Mouse (Mus musculus) ovary, adult 10 weeks (tissue): ENCODE measurements around the gene Hnf1b. TPM values are rescaled to one million over a fixed set of nuclear protein-coding genes. Genes with fewer than 3 reads are reported as not detected.

Experiments
- polyA plus RNA-seq: library from polyadenylated mRNA; stranded (reverse); fragments of 350-450 nt; fragmentation: Illumina TruSeq; extraction: RNeasy Lipid Tissue Mini Kit (QIAGEN cat#74804); gene quantifications from one replicate; pipeline ENCODE4 v1.2.3, GENCODE M21; 2014

The Hnf1b gene
- polyA plus RNA-seq, result 0.86 TPM

GRCm38 (mm10) chr11:83849529-83850335, at the start of gene Hnf1b:
TSS of gene Hnf1b (plus strand) at chr11:83850063.

GRCm38 (mm10) chr11:83941950-83942840, 92.3 kb downstream of the Hnf1b start, which contains the start of gene Ddx52:
TSS of gene Ddx52 (plus strand) at chr11:83942062.

Other genes starting within 250 kb of the Hnf1b start
- not detected for gene Rpl9-ps1, start 204.4 kb upstream of the Hnf1b start, polyA plus RNA-seq
- 2.3 TPM for gene Ccl3, start 200.7 kb upstream of the Hnf1b start, polyA plus RNA-seq
- gene Ccl4, start 187.5 kb upstream of the Hnf1b start, polyA plus RNA-seq, result not detected
- gene Wfdc17, start 146.1 kb upstream of the Hnf1b start, polyA plus RNA-seq, result 30.3 TPM
- 4.9 TPM for gene Wfdc18, start 141.0 kb upstream of the Hnf1b start, polyA plus RNA-seq
- gene Wfdc21, start 103.1 kb upstream of the Hnf1b start, polyA plus RNA-seq, result not detected
- 4.9 TPM for gene Heatr6, start 96.4 kb upstream of the Hnf1b start, polyA plus RNA-seq
- 84.0 TPM for gene Ddx52, start 92.0 kb downstream of the Hnf1b start, polyA plus RNA-seq
- gene Synrg, start 114.4 kb downstream of the Hnf1b start, polyA plus RNA-seq, result 28.2 TPM
- gene Dusp14, start 219.2 kb downstream of the Hnf1b start, polyA plus RNA-seq, result 5.5 TPM